Mouse (Mus musculus): ENCODE data around the gene Omt2b.

DNA sequence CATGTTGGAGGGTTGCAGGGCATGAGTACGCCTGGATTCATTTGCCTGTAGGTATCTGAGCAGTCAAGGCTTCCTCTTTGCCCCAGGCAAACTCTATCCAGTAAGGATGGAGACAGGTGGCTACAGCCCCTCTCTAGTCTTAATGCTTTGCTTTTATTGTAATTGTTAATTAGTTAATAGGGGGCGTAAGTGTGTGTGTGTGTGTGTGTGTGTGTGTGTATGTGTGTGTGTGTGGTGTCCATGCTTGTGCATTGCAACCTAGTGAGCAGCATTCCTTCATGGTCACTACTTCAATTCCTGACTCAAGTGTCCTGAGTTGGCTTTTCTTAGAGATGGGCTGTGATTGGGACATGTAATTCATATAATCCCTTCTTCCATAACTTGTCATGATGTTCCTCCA is 12.7 kb upstream of the Omt2b start, which contains the start of gene Omt2a:
- no peak for TF ChIP-seq CTCF (IDR thresholded peaks at IDR 0.05; ENCODE audit: low read depth)
- no peak for TF ChIP-seq EP300 (IDR thresholded peaks at IDR 0.05; ENCODE audit: low read depth)
